In genomic region chr11:80046856-80047255, GRCm38 (mm10) we compare ENCODE assay signal across 30 mouse cellular contexts. TPM values are rescaled to one million over a fixed set of nuclear protein-coding genes. Genes with fewer than 3 reads are reported as not detected.
A peak's percentile ranks its signal among the peaks of the same experiment; 100 is the strongest.
DNase-seq lines count a peak whose midpoint lies in the region; ATAC-seq and TF ChIP-seq lines count a peak whose summit lies in the region.
"Had no signal": no experiment of that assay in that cellular context is flagged by ENCODE, and none has a peak within 500 bp of the region (broad histone marks: within the 10 kb centered on the region; RNA-seq: fewer than 3 reads in every experiment).

No protein-coding gene starts in this region.

- WGBS in heart, embryonic 16.5 days: 48% methylated on average over 7 of the region's 7 CpGs
- 44% methylated on average over 7 of the region's 7 CpGs for WGBS in kidney, adult 2 months
- 91% methylated on average over 7 of the region's 7 CpGs for WGBS in forebrain, embryonic 12.5 days
- 93% methylated on average over 7 of the region's 7 CpGs for WGBS in liver, postnatal 0 days (ENCODE audit: insufficient replicate concordance)

- DNase-seq in heart, adult 11 months: peak; percentile 88
- no peak for DNase-seq in heart, adult 9 months (ENCODE audit: low spot score in 2 of 2)
- DNase-seq in heart, postnatal 36 days: no peak
- peak; percentile 52 for DNase-seq in kidney, adult 2 months
- peak; percentile 27 for DNase-seq in kidney, postnatal 10 days
- no peak for DNase-seq in liver, postnatal 0 days
- DNase-seq: adrenal gland, adult 8-10 months; cerebellum, adult 2 months; gastrocnemius, postnatal 25 days; lung, postnatal 36 days; right cerebral cortex, adult 18-20 months; thymus, adult 18-20 months; thymus, postnatal 25 days had no signal

- H3K4me2 ChIP-seq in heart, embryonic 16.5 days (ENCODE audit: low read depth, low read length): no peak overlapping the region
- H3K4me2 ChIP-seq in forebrain, embryonic 12.5 days: no peak overlapping the region
- H3K4me2 ChIP-seq in liver, postnatal 0 days (ENCODE audit: low read depth, low read length): no peak overlapping the region
- H3K4me2 ChIP-seq: embryonic facial prominence, embryonic 15.5 days; forebrain, embryonic 13.5 days; hindbrain, embryonic 12.5 days; intestine, embryonic 15.5 days; limb, embryonic 13.5 days; liver, embryonic 11.5 days; midbrain, embryonic 11.5 days had no signal

- TF ChIP-seq EP300 in liver, postnatal 0 days (IDR thresholded peaks at IDR 0.05; ENCODE audit: low read depth): no peak

- H3K4me3 ChIP-seq in heart, embryonic 16.5 days (ENCODE audit: low read length): no peak overlapping the region
- H3K4me3 ChIP-seq in kidney, adult 2 months (ENCODE audit: insufficient read depth, low read depth, low read length): no peak overlapping the region
- H3K4me3 ChIP-seq in forebrain, embryonic 12.5 days (replicated peaks): no peak overlapping the region
- no peak overlapping the region for H3K4me3 ChIP-seq in liver, postnatal 0 days (ENCODE audit: low read depth, low read length)
- H3K4me3 ChIP-seq: embryonic facial prominence, embryonic 10.5 days; embryonic facial prominence, embryonic 15.5 days; forebrain, embryonic 13.5 days; heart, embryonic 10.5 days; hindbrain, embryonic 12.5 days; intestine, embryonic 15.5 days; left cerebral cortex, adult 2 months; limb, embryonic 13.5 days had no signal

- intact Hi-C loops in heart, postnatal 36 days (cut with DNase I): loop anchor here (10.0 kb wide), 1 partner anchor 88 kb away; no protein-coding TSS in a partner anchor

- H3K27me3 ChIP-seq in heart, embryonic 16.5 days (ENCODE audit: control insufficient read depth, insufficient read depth, low read length): no peaks in the 10 kb centered on the region
- no peaks in the 10 kb centered on the region for H3K27me3 ChIP-seq in kidney, adult 2 months (replicated peaks; ENCODE audit: control insufficient read depth, insufficient read depth, low read length)
- H3K27me3 ChIP-seq in forebrain, embryonic 12.5 days: no peaks in the 10 kb centered on the region
- H3K27me3 ChIP-seq in liver, postnatal 0 days (ENCODE audit: insufficient read depth, low read length): no peaks in the 10 kb centered on the region
- H3K27me3 ChIP-seq: CH12.LX; embryonic facial prominence, embryonic 15.5 days; forebrain, embryonic 13.5 days; hindbrain, embryonic 12.5 days; intestine, embryonic 15.5 days; limb, embryonic 13.5 days had no signal

- no peak; the same call in 1 of the 2 replicates for ATAC-seq in heart, embryonic 16.5 days (replicated peaks; ENCODE audit: extremely low read depth, insufficient read depth, low FRiP score)
- ATAC-seq in forebrain, embryonic 12.5 days (ENCODE audit: low FRiP score): no peak
- ATAC-seq in liver, postnatal 0 days: no peak
- ATAC-seq: activated CD4-positive, CD25-positive, alpha-beta regulatory T cell, adult 4 months; forebrain, embryonic 13.5 days; hindbrain, postnatal 0 days; intestine, embryonic 15.5 days; midbrain, embryonic 16.5 days had no signal

- no peak overlapping the region for H3K9ac ChIP-seq in heart, embryonic 16.5 days (ENCODE audit: low read length)
- H3K9ac ChIP-seq in forebrain, embryonic 12.5 days: no peak overlapping the region
- H3K9ac ChIP-seq in liver, postnatal 0 days (replicated peaks): no peak overlapping the region
- H3K9ac ChIP-seq: embryonic facial prominence, embryonic 15.5 days; hindbrain, embryonic 12.5 days; intestine, embryonic 15.5 days; limb, embryonic 13.5 days had no signal

- TF ChIP-seq POLR2A in kidney, adult 2 months (IDR thresholded peaks at IDR 0.05; ENCODE audit: low read depth, low read length): no peak

- no peak for TF ChIP-seq CTCF in kidney, adult 2 months (conservative IDR thresholded peaks at IDR 0.05; ENCODE audit: insufficient read depth, insufficient read length, low read depth, low read length)
- TF ChIP-seq CTCF in liver, postnatal 0 days (IDR thresholded peaks at IDR 0.05; ENCODE audit: low read depth): no peak

- H3K36me3 ChIP-seq in heart, embryonic 16.5 days (ENCODE audit: control insufficient read depth, insufficient read depth): peaks cover 5% of the 10 kb centered on the region; the same call in 1 of the 2 replicates
- no peaks in the 10 kb centered on the region; the same call in 1 of the 2 replicates for H3K36me3 ChIP-seq in kidney, adult 2 months (ENCODE audit: control insufficient read depth, insufficient read depth, low read length)
- peaks cover 23% of the 10 kb centered on the region for H3K36me3 ChIP-seq in forebrain, embryonic 12.5 days (replicated peaks)
- peaks cover 50% of the 10 kb centered on the region for H3K36me3 ChIP-seq in liver, postnatal 0 days (replicated peaks; ENCODE audit: insufficient read depth, low read length)

- peaks cover 14% of the 10 kb centered on the region for H3K4me1 ChIP-seq in heart, embryonic 16.5 days (ENCODE audit: control insufficient read depth, insufficient read depth, low read length)
- H3K4me1 ChIP-seq in kidney, adult 2 months (ENCODE audit: control insufficient read depth, insufficient read depth, low read length): no peaks in the 10 kb centered on the region
- H3K4me1 ChIP-seq in forebrain, embryonic 12.5 days: no peaks in the 10 kb centered on the region
- H3K4me1 ChIP-seq in liver, postnatal 0 days (ENCODE audit: insufficient read depth): no peaks in the 10 kb centered on the region
- H3K4me1 ChIP-seq: forebrain, embryonic 13.5 days; hindbrain, embryonic 12.5 days; intestine, embryonic 15.5 days had no signal

- no peaks in the 10 kb centered on the region for H3K9me3 ChIP-seq in heart, embryonic 16.5 days (replicated peaks; ENCODE audit: control insufficient read depth, low read length)
- no peaks in the 10 kb centered on the region for H3K9me3 ChIP-seq in forebrain, embryonic 12.5 days
- H3K9me3 ChIP-seq in liver, postnatal 0 days (ENCODE audit: low read length): no peaks in the 10 kb centered on the region
- H3K9me3 ChIP-seq: embryonic facial prominence, embryonic 10.5 days; embryonic facial prominence, embryonic 15.5 days; forebrain, embryonic 13.5 days; heart, embryonic 10.5 days; hindbrain, embryonic 12.5 days; intestine, embryonic 15.5 days; limb, embryonic 13.5 days had no signal

- peak overlapping the region; percentile 52 for H3K27ac ChIP-seq in heart, embryonic 16.5 days (ENCODE audit: low read length)
- no peak overlapping the region for H3K27ac ChIP-seq in kidney, adult 2 months (ENCODE audit: insufficient read depth, low read depth, low read length)
- no peak overlapping the region for H3K27ac ChIP-seq in forebrain, embryonic 12.5 days
- H3K27ac ChIP-seq in liver, postnatal 0 days (ENCODE audit: low read depth): no peak overlapping the region
- H3K27ac ChIP-seq: embryonic facial prominence, embryonic 10.5 days; embryonic facial prominence, embryonic 15.5 days; forebrain, embryonic 13.5 days; heart, embryonic 10.5 days; hindbrain, embryonic 12.5 days; hindbrain, postnatal 0 days; intestine, embryonic 15.5 days; left cerebral cortex, adult 2 months; limb, embryonic 13.5 days; stomach, postnatal 0 days had no signal

RNA-seq across cellular contexts. Expression of gene Crlf3, which starts 33.9 kb away (rescaled TPM):
- polyA plus RNA-seq in heart, embryonic 16.5 days (2015; fragmentation: Nextera tagmentation; extraction: Ambion mirVana): 32.0 and 42.8 TPM in 2 replicates
- 10 to 100 TPM; 15.5 to 15.6 TPM for total RNA-seq in heart, postnatal 36 days (2021)
- 7.5 and 9.2 TPM in 2 replicates for polyA plus RNA-seq in kidney, adult 2 months (2012; rRNA removed)
- polyA plus RNA-seq in forebrain, embryonic 12.5 days (2016; fragmentation: Nextera tagmentation; extraction: Ambion mirVana): 30.9 and 33.9 TPM in 2 replicates
- 45.7 and 47.8 TPM in 2 replicates for polyA plus RNA-seq in liver, postnatal 0 days (2015; fragmentation: Nextera tagmentation; extraction: Ambion mirVana)

RNA-seq across cellular contexts. Expression of gene Atad5, which starts 42.3 kb away (rescaled TPM):
- polyA plus RNA-seq in heart, embryonic 16.5 days (2015; fragmentation: Nextera tagmentation; extraction: Ambion mirVana): 4.6 and 5.0 TPM in 2 replicates
- 1 to 10 TPM in 1 of 2 experiments, under 1 TPM in 1; 0.81 to 1.0 TPM for total RNA-seq in heart, postnatal 36 days (2021)
- 0.22 and 0.25 TPM in 2 replicates for polyA plus RNA-seq in kidney, adult 2 months (2012; rRNA removed)
- polyA plus RNA-seq in forebrain, embryonic 12.5 days (2016; fragmentation: Nextera tagmentation; extraction: Ambion mirVana): 19.5 and 20.1 TPM in 2 replicates
- polyA plus RNA-seq in liver, postnatal 0 days (2015; fragmentation: Nextera tagmentation; extraction: Ambion mirVana): 3.7 and 4.9 TPM in 2 replicates

RNA-seq across cellular contexts. Expression of gene Suz12, which starts 54.0 kb away (rescaled TPM):
- 12.7 and 13.9 TPM in 2 replicates for polyA plus RNA-seq in heart, embryonic 16.5 days (2015; fragmentation: Nextera tagmentation; extraction: Ambion mirVana)
- total RNA-seq in heart, postnatal 36 days (2021): 10 to 100 TPM; 23.8 to 27.8 TPM
- polyA plus RNA-seq in kidney, adult 2 months (2012; rRNA removed): 4.3 and 5.7 TPM in 2 replicates
- polyA plus RNA-seq in forebrain, embryonic 12.5 days (2016; fragmentation: Nextera tagmentation; extraction: Ambion mirVana): 40.3 and 46.3 TPM in 2 replicates
- 10.7 and 11.2 TPM in 2 replicates for polyA plus RNA-seq in liver, postnatal 0 days (2015; fragmentation: Nextera tagmentation; extraction: Ambion mirVana)

Comparison
In these comparisons a context has a peak if more than half of its experiments do, and no peak if none do; other contexts are left out.
1. DNase-seq: peak in heart, adult 11 months (single experiment), kidney, adult 2 months (single experiment) and kidney, postnatal 10 days (single experiment); none in heart, adult 9 months (0 of 2), heart, postnatal 36 days (0 of 2) and liver, postnatal 0 days (single experiment).